Mouse (Mus musculus): ENCODE results near the gene Rnf41.

DNA sequence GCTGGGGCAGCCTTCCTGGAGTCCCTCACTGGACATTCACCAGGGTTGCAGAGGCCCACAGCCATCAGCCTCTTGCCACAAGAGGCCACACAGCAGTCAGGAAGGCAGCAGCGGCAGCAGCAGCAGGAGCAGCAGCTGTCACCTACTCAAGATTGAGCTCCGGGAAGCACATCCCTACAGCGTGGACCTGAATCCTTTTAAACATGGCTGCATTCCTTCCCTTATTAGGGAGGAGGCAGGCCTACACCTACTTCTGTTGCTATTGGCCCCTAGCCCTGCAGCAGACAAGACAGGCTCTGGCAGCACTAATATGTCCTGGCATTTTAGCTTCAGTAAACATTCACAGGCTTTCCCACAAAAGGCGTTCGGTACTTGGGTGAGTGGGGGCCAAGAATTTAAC lies 78.8 kb downstream of the Rnf41 start:
- no peak for TF ChIP-seq CTCF (IDR thresholded peaks at IDR 0.05; ENCODE audit: low read depth)
- TF ChIP-seq EP300 (IDR thresholded peaks at IDR 0.05; ENCODE audit: low read depth) = no peak
